Mouse (Mus musculus) stomach, postnatal 0 days (tissue): Measurements from ENCODE around the gene Eppin. TPM values are rescaled to one million over a fixed set of nuclear protein-coding genes. Genes with fewer than 3 reads are reported as not detected.

Experiments
- ATAC-seq: fragments of 200-750 bp; cut with Nextera tagmentation; 2 replicates; pipeline ENCODE4 v1.8.0; 2017; ENCODE audit not compliant: low FRiP score, low TSS enrichment
- DNase-seq: peaks from one replicate; pipeline ENCODE4 v3.0.0-alpha.2; 2016; ENCODE audit warnings: low spot score
- H3K27ac ChIP-seq: fragments of 300-500 bp; sonication (generic); replicated peaks from 2 replicates; pipeline ENCODE4 v1.5.1; 2014; ENCODE audit warnings: mild to moderate bottlenecking, control low read depth
- H3K27me3 ChIP-seq: fragments of 300-500 bp; sonication (generic); 2 replicates; pipeline ENCODE4 v1.6.1; 2014; ENCODE audit warnings: low read length; ENCODE audit not compliant: control insufficient read depth, insufficient read depth
- H3K36me3 ChIP-seq: fragments of 300-500 bp; sonication (generic); 2 replicates; pipeline ENCODE4 v1.6.1; 2014; ENCODE audit warnings: low read length, mixed read lengths; ENCODE audit not compliant: control insufficient read depth, insufficient read depth
- H3K4me1 ChIP-seq: fragments of 300-500 bp; sonication (generic); replicated peaks from 2 replicates; pipeline ENCODE4 v1.6.1; 2014; ENCODE audit warnings: antibody characterized with exemption; ENCODE audit not compliant: control insufficient read depth, insufficient read depth
- H3K4me2 ChIP-seq: fragments of 300-500 bp; sonication (generic); replicated peaks from 2 replicates; pipeline ENCODE4 v1.6.1; 2014; ENCODE audit warnings: low read depth, mild to moderate bottlenecking, control low read depth, moderate library complexity
- H3K4me3 ChIP-seq: fragments of 300-500 bp; sonication (generic); 2 replicates; pipeline ENCODE4 v1.5.1; 2014; ENCODE audit warnings: low read depth, low read length, control low read depth
- H3K9ac ChIP-seq: fragments of 300-500 bp; sonication (generic); 2 replicates; pipeline ENCODE4 v1.6.1; 2014; ENCODE audit warnings: mild to moderate bottlenecking, low read length, control low read depth, mixed read lengths
- H3K9me3 ChIP-seq: fragments of 300-500 bp; sonication (generic); 2 replicates; pipeline ENCODE4 v1.6.1; 2016; ENCODE audit warnings: low read length; ENCODE audit not compliant: control insufficient read depth
- CTCF ChIP-seq: IDR thresholded peaks from 2 replicates; pipeline ENCODE4 v1.5.1; 2016; ENCODE audit warnings: antibody characterized with exemption, low read depth, mild to moderate bottlenecking, moderate library complexity
- EP300 ChIP-seq: optimal IDR thresholded peaks from 2 replicates; pipeline ENCODE3; 2016; ENCODE audit warnings: antibody characterized with exemption
- WGBS: fragments of 180-500 bp; shearing (Covaris S2); extraction: QIAGEN DNeasy Blood & Tissue Kit; methylation state at CpG from one replicate; pipeline ENCODE4 v1.1.7; 2014; 5-methylcytosine and 5-hydroxymethylcytosine counted together
- polyA plus RNA-seq: library from polyadenylated mRNA; unstranded; fragments of >200 nt; fragmentation: Nextera tagmentation; extraction: Ambion mirVana; gene quantifications from 2 replicates; pipeline ENCODE4 v1.2.1, GENCODE M21; 2015

Gene Eppin
- polyA plus RNA-seq, 1 experiment from 2014 or later: not detected

GRCm38 (mm10) chr2:164564346-164564745 is 29.0 kb downstream of the Eppin start:
- H3K9ac ChIP-seq: no peak overlapping the region
- 71% methylated on average over 5 of the region's 5 CpGs for WGBS
- ATAC-seq (no peak), DNase-seq (no peak)
- no peak for TF ChIP-seq EP300
- no peak for TF ChIP-seq CTCF
- H3K36me3 ChIP-seq: no peaks in the 10 kb centered on the region
- no peaks in the 10 kb centered on the region for H3K9me3 ChIP-seq
- H3K27me3 ChIP-seq: no peaks in the 10 kb centered on the region
- no peak overlapping the region for H3K27ac ChIP-seq
- peak overlapping the region; percentile 81; the same call in 1 of the 2 replicates for H3K4me2 ChIP-seq
- H3K4me3 ChIP-seq: no peak overlapping the region
- 0 out of 2 replicates have a peak, but pooled peaks cover 4% of the 10 kb centered on the region for H3K4me1 ChIP-seq

GRCm38 (mm10) chr2:164563339-164564038 is 29.9 kb downstream of the Eppin start:
- H3K4me1 ChIP-seq: 0 out of 2 replicates have a peak, but pooled peaks cover 4% of the 10 kb centered on the region
- peak; percentile 53 for ATAC-seq
- no peaks in the 10 kb centered on the region for H3K27me3 ChIP-seq
- DNase-seq: peak; percentile 76
- TF ChIP-seq EP300 (no peak), CTCF (peak; percentile 86)
- H3K36me3 ChIP-seq: no peaks in the 10 kb centered on the region
- H3K27ac ChIP-seq: peak overlapping the region; percentile 78
- H3K9me3 ChIP-seq: no peaks in the 10 kb centered on the region
- 1% methylated on average over 29 of the region's 32 CpGs for WGBS
- peak overlapping the region; percentile 69 for H3K9ac ChIP-seq
- H3K4me3 ChIP-seq: peak overlapping the region; percentile 41
- H3K4me2 ChIP-seq: peak overlapping the region; percentile 81

GRCm38 (mm10) chr2:164562391-164563188 is 30.8 kb downstream of the Eppin start, which contains the start of gene Wfdc2:
TSS of gene Wfdc2 (plus strand) at chr2:164562413.
- no peaks in the 10 kb centered on the region for H3K36me3 ChIP-seq
- peak within 1 kb of the TSS; percentile 69 for H3K9ac ChIP-seq
- H3K4me2 ChIP-seq: peak within 1 kb of the TSS; percentile 81
- peak; percentile 65 for DNase-seq
- TF ChIP-seq EP300: no peak
- H3K9me3 ChIP-seq: no peaks in the 10 kb centered on the region
- peak within 1 kb of the TSS; percentile 41 for H3K4me3 ChIP-seq
- no peaks in the 10 kb centered on the region for H3K27me3 ChIP-seq
- WGBS: 14% methylated on average over 24 of the region's 24 CpGs
- H3K4me1 ChIP-seq: 0 out of 2 replicates have a peak, but pooled peaks cover 4% of the 10 kb centered on the region
- ATAC-seq: peak; percentile 29
- H3K27ac ChIP-seq: peak within 1 kb of the TSS; percentile 78

DNA sequence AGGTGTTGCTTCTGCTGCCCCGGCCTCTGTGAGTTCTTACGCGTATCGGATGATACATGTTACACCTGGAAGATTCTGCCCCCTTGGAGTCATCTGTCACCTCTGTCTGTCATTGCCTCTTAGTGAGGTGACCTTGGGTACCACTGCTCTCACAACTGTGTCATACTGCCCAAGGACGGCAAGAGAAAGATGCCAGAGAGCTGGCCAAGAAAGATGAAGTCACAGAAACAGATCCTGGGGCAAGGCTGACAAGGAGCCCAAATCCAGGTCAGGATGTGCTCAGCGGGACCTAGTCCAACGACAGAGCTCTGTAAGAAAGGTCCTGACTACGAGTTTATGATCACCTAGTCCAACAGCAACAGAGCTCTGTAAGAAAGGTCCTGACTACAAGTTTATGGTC is 33.3 kb downstream of the Eppin start:
- 82% methylated on average over 8 of the region's 8 CpGs for WGBS
- no peak for DNase-seq

DNA sequence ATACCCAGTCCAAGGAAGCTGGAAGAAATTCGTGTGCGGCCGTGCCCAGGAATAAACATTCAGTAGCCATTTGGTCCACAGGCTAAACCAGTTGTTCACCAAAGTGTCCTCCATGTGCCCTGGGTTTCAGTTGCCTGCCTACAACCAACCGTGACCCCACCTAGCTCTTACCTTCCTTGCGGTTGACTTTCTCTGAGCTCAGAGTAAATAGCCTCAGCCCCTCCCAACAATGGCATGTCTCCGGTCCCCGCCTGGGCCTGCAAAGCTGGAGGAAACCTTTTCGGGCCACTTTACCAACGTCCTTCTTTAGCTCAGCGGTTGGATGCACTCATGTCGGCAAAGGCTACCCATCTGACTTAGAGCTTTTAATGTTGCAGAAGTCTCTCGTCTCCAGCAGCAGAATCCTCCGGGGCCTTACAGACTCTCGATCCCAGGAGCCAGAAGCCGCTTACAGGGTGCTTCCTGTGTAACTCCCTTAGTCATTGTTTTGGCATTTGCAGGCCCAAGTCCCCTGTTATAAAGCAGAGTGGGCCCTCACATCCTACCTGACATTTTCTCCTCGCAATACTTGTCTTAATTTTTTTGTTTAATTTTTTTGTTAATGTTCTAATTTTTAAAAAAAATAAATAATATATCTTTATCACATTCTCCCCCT is 34.3 kb downstream of the Eppin start:
- ATAC-seq (peak; percentile 75), DNase-seq (peak; percentile 63)
- Histone ChIP-seq H3K27me3 (no peaks in the 10 kb centered on the region), H3K9ac (0 out of 2 replicates have a peak overlapping the region, but pooled peaks have one; percentile 5), H3K9me3 (no peaks in the 10 kb centered on the region), H3K27ac (peak overlapping the region; percentile 74), H3K4me2 (no peak overlapping the region), H3K4me3 (no peak overlapping the region), H3K36me3 (no peaks in the 10 kb centered on the region), H3K4me1 (0 out of 2 replicates have a peak, but pooled peaks cover 4% of the 10 kb centered on the region)
- 31% methylated on average over 16 of the region's 16 CpGs for WGBS
- TF ChIP-seq EP300 (peak; percentile 37), CTCF (no peak)

More for the DNA sequence above, 33.3 kb downstream of the Eppin start:
- 0 out of 2 replicates have a peak, but pooled peaks cover 4% of the 10 kb centered on the region for H3K4me1 ChIP-seq
- TF ChIP-seq CTCF (no peak), EP300 (no peak)
- H3K36me3 ChIP-seq: no peaks in the 10 kb centered on the region
- no peak overlapping the region for H3K27ac ChIP-seq
- no peaks in the 10 kb centered on the region for H3K27me3 ChIP-seq
- no peak overlapping the region for H3K9ac ChIP-seq
- H3K4me2 ChIP-seq: no peak overlapping the region
- H3K9me3 ChIP-seq: no peaks in the 10 kb centered on the region
- no peak for ATAC-seq
- no peak overlapping the region for H3K4me3 ChIP-seq
